Mouse (Mus musculus) neural tube, embryonic 12.5 days (tissue): Measurements from ENCODE around the gene Rnf7. TPM values are rescaled to one million over a fixed set of nuclear protein-coding genes. Genes with fewer than 3 reads are reported as not detected.

Experiments
- ATAC-seq: fragments of 200-750 bp; cut with Nextera tagmentation; 2 replicates; pipeline ENCODE4 v1.8.0; 2017; ENCODE audit warnings: low read depth, mild to moderate bottlenecking, moderate TSS enrichment, moderate library complexity; ENCODE audit not compliant: low FRiP score
- H3K27ac ChIP-seq: fragments of 300-500 bp; sonication (generic); 2 replicates; pipeline ENCODE4 v1.5.1; 2016
- H3K27me3 ChIP-seq: fragments of 300-500 bp; sonication (generic); replicated peaks from 2 replicates; pipeline ENCODE4 v1.6.1; 2016; ENCODE audit warnings: mild to moderate bottlenecking
- H3K36me3 ChIP-seq: fragments of 300-500 bp; sonication (generic); 2 replicates; pipeline ENCODE4 v1.6.1; 2016; ENCODE audit warnings: mild to moderate bottlenecking
- H3K4me1 ChIP-seq: fragments of 300-500 bp; sonication (generic); 2 replicates; pipeline ENCODE4 v1.6.1; 2016
- H3K4me2 ChIP-seq: fragments of 300-500 bp; sonication (generic); replicated peaks from 2 replicates; pipeline ENCODE4 v1.6.1; 2016; ENCODE audit warnings: mild to moderate bottlenecking
- H3K4me3 ChIP-seq: fragments of 300-500 bp; sonication (generic); 2 replicates; pipeline ENCODE4 v1.5.1; 2016
- H3K9ac ChIP-seq: fragments of 300-500 bp; sonication (generic); 2 replicates; pipeline ENCODE4 v1.6.1; 2016; ENCODE audit warnings: mild to moderate bottlenecking
- H3K9me3 ChIP-seq: fragments of 300-500 bp; sonication (generic); 2 replicates; pipeline ENCODE4 v1.6.1; 2016; ENCODE audit warnings: mild to moderate bottlenecking
- WGBS: fragments of 180-500 bp; shearing (Covaris S2); methylation state at CpG from one replicate; pipeline ENCODE4 v1.1.7; 2016; 5-methylcytosine and 5-hydroxymethylcytosine counted together
- polyA plus RNA-seq: library from polyadenylated mRNA; unstranded; fragments of >200 nt; fragmentation: Nextera tagmentation; extraction: Ambion mirVana; gene quantifications from 2 replicates; pipeline ENCODE4 v1.2.1, GENCODE M21; 2016

The Rnf7 gene
- polyA plus RNA-seq, 1 experiment from 2014 or later: 252 TPM

DNA sequence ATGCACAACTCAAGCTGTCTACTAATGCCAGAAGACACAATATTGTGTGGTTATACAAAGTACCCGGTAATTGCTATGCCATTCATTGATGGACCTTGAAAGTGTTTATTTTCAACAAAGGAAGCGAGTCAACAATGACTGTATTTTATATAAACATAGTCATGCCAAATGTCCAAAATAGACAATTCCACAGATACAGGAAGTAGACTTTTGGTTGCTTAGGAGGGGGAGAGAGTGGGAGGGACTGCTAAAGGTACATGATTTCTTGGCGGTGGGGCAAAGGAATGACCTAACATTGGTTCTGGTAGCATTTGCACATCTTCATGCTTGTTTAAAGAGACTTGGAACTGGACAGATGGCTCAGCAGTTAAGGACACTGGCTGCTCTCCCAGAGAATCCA lies 45.9 kb downstream of the Rnf7 start:
- Histone ChIP-seq H3K36me3 (no peaks in the 10 kb centered on the region), H3K27me3 (0 out of 2 replicates have a peak, but pooled peaks cover 5% of the 10 kb centered on the region), H3K9me3 (no peaks in the 10 kb centered on the region), H3K27ac (no peak overlapping the region), H3K9ac (no peak overlapping the region), H3K4me2 (no peak overlapping the region), H3K4me1 (peaks cover 10% of the 10 kb centered on the region), H3K4me3 (no peak overlapping the region)
- WGBS: 91% methylated on average over 3 of the region's 3 CpGs
- no peak for ATAC-seq

DNA sequence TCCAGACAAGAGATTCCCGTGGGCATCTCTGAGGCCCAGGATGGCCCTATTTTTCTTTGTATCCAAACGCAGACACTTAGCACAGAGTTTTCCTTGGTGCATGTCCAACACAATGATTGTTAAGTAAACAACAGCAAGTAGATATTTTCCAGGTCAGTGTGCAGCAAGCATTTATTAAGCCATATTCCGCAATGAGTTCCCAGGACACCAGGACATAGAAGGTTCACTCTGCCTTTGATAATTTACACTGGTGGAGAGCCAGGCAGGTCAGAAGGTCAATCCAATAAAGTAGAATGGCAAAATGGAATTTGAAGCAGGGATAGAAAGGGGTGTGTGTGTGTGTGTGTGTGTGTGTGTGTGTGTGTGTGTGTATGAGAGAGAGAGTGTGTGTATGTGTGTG lies 47.4 kb downstream of the Rnf7 start:
- H3K4me3 ChIP-seq: no peak overlapping the region
- H3K4me1 ChIP-seq: no peaks in the 10 kb centered on the region
- H3K4me2 ChIP-seq: no peak overlapping the region
- 60% methylated on average over 3 of the region's 3 CpGs for WGBS
- no peak overlapping the region for H3K27ac ChIP-seq
- H3K27me3 ChIP-seq: no peaks in the 10 kb centered on the region
- no peak overlapping the region for H3K9ac ChIP-seq
- no peak for ATAC-seq
- H3K9me3 ChIP-seq: no peaks in the 10 kb centered on the region
- no peaks in the 10 kb centered on the region for H3K36me3 ChIP-seq

DNA sequence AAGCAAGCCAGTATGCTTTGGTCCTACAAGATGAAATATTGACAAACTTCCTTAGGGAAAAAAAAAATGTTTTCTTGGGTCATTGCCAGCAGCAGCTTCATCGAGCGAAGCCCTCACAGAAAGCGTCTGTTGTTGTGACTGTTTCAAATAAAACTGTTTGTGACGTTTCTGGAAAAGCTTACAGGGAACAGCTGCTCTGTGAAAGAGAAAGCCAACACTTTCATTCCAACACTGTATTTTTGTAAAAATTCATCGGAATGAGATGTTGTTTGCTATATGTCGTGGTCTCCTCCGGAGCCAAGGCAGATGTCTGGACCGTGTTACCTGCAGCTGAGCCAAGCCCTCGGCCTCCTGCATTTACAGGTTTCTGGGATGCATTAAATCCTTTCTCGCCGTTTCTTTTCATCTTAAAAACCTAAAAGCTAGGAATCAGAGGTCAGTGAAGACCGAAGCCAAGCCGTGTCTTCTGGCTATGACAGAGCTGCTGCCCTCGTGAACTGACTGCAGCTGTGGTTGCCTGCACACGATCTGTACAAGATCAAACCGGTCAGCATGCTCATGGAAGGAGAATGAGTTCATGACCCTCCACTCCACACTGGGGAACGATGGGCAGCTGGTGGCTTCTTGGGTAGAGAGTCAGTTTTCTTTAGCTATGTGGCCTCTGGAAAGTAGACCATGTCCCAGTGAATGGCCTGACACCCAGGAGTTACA lies 50.0 kb downstream of the Rnf7 start:
- ATAC-seq: no peak
- no peak overlapping the region for H3K9ac ChIP-seq
- no peaks in the 10 kb centered on the region for H3K9me3 ChIP-seq
- no peaks in the 10 kb centered on the region for H3K36me3 ChIP-seq
- no peaks in the 10 kb centered on the region for H3K27me3 ChIP-seq
- no peak overlapping the region for H3K4me3 ChIP-seq
- no peak overlapping the region for H3K4me2 ChIP-seq
- H3K27ac ChIP-seq: no peak overlapping the region
- 89% methylated on average over 17 of the region's 17 CpGs for WGBS
- H3K4me1 ChIP-seq: no peaks in the 10 kb centered on the region

DNA sequence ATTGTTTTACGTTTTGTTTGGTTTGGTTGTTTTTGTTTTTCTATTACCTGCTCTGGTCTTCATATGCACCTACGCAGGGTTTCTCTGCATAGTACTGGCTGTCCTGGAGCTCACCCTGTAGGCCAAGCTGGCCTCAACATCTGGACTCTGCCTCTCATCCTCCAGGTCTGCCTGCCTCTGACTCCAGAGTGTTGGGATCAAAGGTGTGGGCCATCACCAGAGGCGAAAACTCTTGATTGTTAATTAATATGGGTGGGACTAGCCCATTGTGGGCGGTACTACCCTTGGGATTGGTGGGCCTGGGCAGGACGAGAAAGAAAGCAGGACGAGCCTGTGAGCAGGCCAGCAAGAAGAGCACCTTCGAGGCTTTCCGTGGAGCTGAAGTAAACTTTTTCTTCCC lies 54.4 kb downstream of the Rnf7 start:
- Histone ChIP-seq H3K9me3 (no peaks in the 10 kb centered on the region), H3K9ac (no peak overlapping the region), H3K27me3 (no peaks in the 10 kb centered on the region), H3K27ac (no peak overlapping the region), H3K36me3 (no peaks in the 10 kb centered on the region), H3K4me3 (no peak overlapping the region), H3K4me2 (no peak overlapping the region), H3K4me1 (no peaks in the 10 kb centered on the region)
- ATAC-seq: no peak
- 37% methylated on average over 8 of the region's 8 CpGs for WGBS

Other genes with a start within 250 kb of the Rnf7 start
- 165 and 168 TPM in 2 replicates for gene Atp1b3, start 114.2 kb downstream of the Rnf7 start, polyA plus RNA-seq
- not detected in 2 replicates for gene Gm28729, start 46.6 kb upstream of the Rnf7 start, polyA plus RNA-seq
- 16.4 and 17.9 TPM in 2 replicates for gene Rasa2, start 152.9 kb upstream of the Rnf7 start, polyA plus RNA-seq